Mouse (Mus musculus): Measurements from ENCODE around the gene Stxbp5. TPM values are rescaled to one million over a fixed set of nuclear protein-coding genes. Genes with fewer than 3 reads are reported as not detected.

Stxbp5 gene
- total and polyA plus RNA-seq, 3 experiments = 9.8 to 20.1 (median 11.2) TPM

- Histone ChIP-seq H3K4me3 (replicated peaks in 1 of 3; ENCODE audit: low read depth in 2 of 3, low read length in 2 of 3, poor library complexity in 1 of 3) (no peak overlapping the region), H3K4me1 (ENCODE audit: control insufficient read depth in 1 of 2, insufficient read depth in 2 of 2) (no peaks in the 10 kb centered on the region), H3K79me2 (replicated peaks; ENCODE audit: control insufficient read depth, extremely low read depth, insufficient read depth, poor library complexity, severe bottlenecking) (no peaks in the 10 kb centered on the region), H3K27ac (ENCODE audit: insufficient read depth, low read depth) (no peak overlapping the region), H3K9me3 (replicated peaks; ENCODE audit: low read length) (no peaks in the 10 kb centered on the region), H3K4me2 (ENCODE audit: insufficient read depth, low read depth, poor library complexity, severe bottlenecking) (no peak overlapping the region), H3K36me3 (replicated peaks in 1 of 2; ENCODE audit: control insufficient read depth in 1 of 2, insufficient read depth in 1 of 2, low read length in 1 of 2) (peaks cover 10 to 23% of the 10 kb centered on the region in 2 experiments), H3K27me3 (replicated peaks) (no peaks in the 10 kb centered on the region), H3K9ac (ENCODE audit: insufficient read depth, low read depth) (no peak overlapping the region)
- DNase-seq (ENCODE audit: extremely low read depth) = no peak
- in situ Hi-C loops (cut with MboI; ENCODE audit: low pct_ligation_motif_present, low pct_unique_long_range_greater_than_20kb, low sequenced_read_pairs) (loop anchor here (25.0 kb wide), 1 partner anchor 169 kb away; no protein-coding TSS in a partner anchor), dilution Hi-C loops (cut with MboI; ENCODE audit: extremely low pct_ligation_motif_present, extremely low pct_unique_long_range_greater_than_20kb, low sequenced_read_pairs) (no loop called here)
- no peak for TF ChIP-seq HCFC1 (IDR thresholded peaks at IDR 0.05; ENCODE audit: low read depth, low read length)
- TF ChIP-seq CHD2 (IDR thresholded peaks at IDR 0.05; ENCODE audit: low read length) = no peak
- TF ChIP-seq NRF1 (IDR thresholded peaks at IDR 0.05; ENCODE audit: low read depth, low read length) = no peak
- no peak for TF ChIP-seq ZKSCAN1 (IDR thresholded peaks at IDR 0.05; ENCODE audit: borderline replicate concordance, low read depth, low read length)
- TF ChIP-seq IRF4 (IDR thresholded peaks at IDR 0.05; ENCODE audit: low read depth, low read length) = no peak
- TF ChIP-seq CTCF (conservative IDR thresholded peaks at IDR 0.05 in 1 of 2, IDR thresholded peaks at IDR 0.05 in 1 of 2; ENCODE audit: low read depth in 2 of 2, low read length in 2 of 2) = no peak
- TF ChIP-seq USF1 (IDR thresholded peaks at IDR 0.05; ENCODE audit: low read depth, low read length) = no peak
- no peak for TF ChIP-seq MAZ (IDR thresholded peaks at IDR 0.05; ENCODE audit: low read depth, low read length)
- TF ChIP-seq GABPA (IDR thresholded peaks at IDR 0.05; ENCODE audit: insufficient replicate concordance, low read depth, low read length) = no peak
- TF ChIP-seq EP300 (IDR thresholded peaks at IDR 0.05; ENCODE audit: low read length) = no peak
Measured at GRCm38 (mm10) chr10:9756546-9756945, 144.3 kb downstream of the Stxbp5 start.

- TF ChIP-seq ZNF384 (IDR thresholded peaks at IDR 0.05; ENCODE audit: low read depth, low read length) (peak; percentile 58), ZC3H11A (IDR thresholded peaks at IDR 0.05; ENCODE audit: low read depth, low read length) (no peak), MAZ (IDR thresholded peaks at IDR 0.05; ENCODE audit: low read depth, low read length) (no peak), KAT2A (IDR thresholded peaks at IDR 0.05; ENCODE audit: insufficient replicate concordance, low read length) (no peak), SMC3 (IDR thresholded peaks at IDR 0.05; ENCODE audit: low read depth, low read length) (peak; percentile 60), USF1 (IDR thresholded peaks at IDR 0.05; ENCODE audit: low read depth, low read length) (no peak), ETS1 (conservative IDR thresholded peaks at IDR 0.05; ENCODE audit: low read depth, low read length) (no peak), CTCF (conservative IDR thresholded peaks at IDR 0.05 in 1 of 2, IDR thresholded peaks at IDR 0.05 in 1 of 2; ENCODE audit: low read depth in 2 of 2, low read length in 2 of 2) (peak; percentile 40 to 82; a peak in 3 of 4 replicates), ELF1 (IDR thresholded peaks at IDR 0.05; ENCODE audit: low read depth, low read length) (no peak), PAX5 (IDR thresholded peaks at IDR 0.05; ENCODE audit: low read length) (no peak), GABPA (IDR thresholded peaks at IDR 0.05; ENCODE audit: insufficient replicate concordance, low read depth, low read length) (no peak), RAD21 (IDR thresholded peaks at IDR 0.05; ENCODE audit: low read depth, low read length) (peak; percentile 85)
- peak; percentile 33 for DNase-seq (ENCODE audit: extremely low read depth)
- no peaks in the 10 kb centered on the region for H3K27me3 ChIP-seq (replicated peaks)
- in situ Hi-C loops (cut with MboI; ENCODE audit: low pct_ligation_motif_present, low pct_unique_long_range_greater_than_20kb, low sequenced_read_pairs) = loop anchor here (25.0 kb wide), 1 partner anchor 168 kb away; no protein-coding TSS in a partner anchor
- H3K9me3 ChIP-seq (replicated peaks; ENCODE audit: low read length) = no peaks in the 10 kb centered on the region
- no peak overlapping the region for H3K4me2 ChIP-seq (ENCODE audit: insufficient read depth, low read depth, poor library complexity, severe bottlenecking)
- H3K9ac ChIP-seq (ENCODE audit: insufficient read depth, low read depth) = no peak overlapping the region
- H3K27ac ChIP-seq (ENCODE audit: insufficient read depth, low read depth) = no peak overlapping the region
- dilution Hi-C loops (cut with MboI; ENCODE audit: extremely low pct_ligation_motif_present, extremely low pct_unique_long_range_greater_than_20kb, low sequenced_read_pairs) = no loop called here
- peaks cover under 1 to 10% of the 10 kb centered on the region in 2 experiments for H3K36me3 ChIP-seq (replicated peaks in 1 of 2; ENCODE audit: control insufficient read depth in 1 of 2, insufficient read depth in 1 of 2, low read length in 1 of 2)
- H3K4me3 ChIP-seq (replicated peaks in 1 of 3; ENCODE audit: low read depth in 2 of 3, low read length in 2 of 3, poor library complexity in 1 of 3) = no peak overlapping the region
- H3K4me1 ChIP-seq (ENCODE audit: control insufficient read depth in 1 of 2, insufficient read depth in 2 of 2) = no peaks in the 10 kb centered on the region
- no peaks in the 10 kb centered on the region for H3K79me2 ChIP-seq (replicated peaks; ENCODE audit: control insufficient read depth, extremely low read depth, insufficient read depth, poor library complexity, severe bottlenecking)
Measured at GRCm38 (mm10) chr10:9754893-9755541, 145.9 kb downstream of the Stxbp5 start.
